Mouse (Mus musculus) gastrocnemius, postnatal 14 days (tissue): ENCODE data around the gene Slc9a9. TPM values are rescaled to one million over a fixed set of nuclear protein-coding genes. Genes with fewer than 3 reads are reported as not detected.

ENCODE experiments used
- DNase-seq: peaks from one replicate; pipeline ENCODE4 v3.0.0; 2021; ENCODE audit warnings: mixed read lengths
- intact Hi-C: fragments of 180-260 bp; cut with DNase I; formaldehyde crosslinking; loops from one replicate; pipeline ENCODE4 v1.15.1; 2025; ENCODE audit warnings: low total_unique reads
- total RNA-seq, 2 experiments: library from RNA; stranded (reverse); gene quantifications; 2 replicates each; pipeline ENCODE4 v1.2.3; 2021

The Slc9a9 gene
- total RNA-seq, 2 experiments from 2014 or later, result 2.5 to 3.1 TPM

DNA sequence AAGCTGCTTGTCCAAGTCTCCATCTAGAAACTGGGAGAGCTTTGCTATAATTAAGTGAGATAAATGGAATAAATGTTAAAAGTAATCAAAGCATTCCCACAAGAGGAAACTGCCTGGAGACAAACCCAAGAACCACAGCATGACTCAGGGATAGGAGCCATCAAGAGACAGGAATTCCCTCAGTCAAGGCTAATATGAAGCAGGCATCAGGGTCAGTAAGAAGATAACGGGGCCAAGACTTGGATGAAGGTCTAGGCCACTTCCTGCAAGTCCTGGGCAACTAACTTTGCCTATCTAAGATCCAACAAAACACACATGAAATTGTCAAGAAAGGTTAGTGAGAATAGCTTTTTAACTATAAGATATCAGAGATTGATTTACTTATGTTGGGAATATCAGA lies 215.4 kb downstream of the Slc9a9 start:
- intact Hi-C loops, result no loop called here
- no peak for DNase-seq

DNA sequence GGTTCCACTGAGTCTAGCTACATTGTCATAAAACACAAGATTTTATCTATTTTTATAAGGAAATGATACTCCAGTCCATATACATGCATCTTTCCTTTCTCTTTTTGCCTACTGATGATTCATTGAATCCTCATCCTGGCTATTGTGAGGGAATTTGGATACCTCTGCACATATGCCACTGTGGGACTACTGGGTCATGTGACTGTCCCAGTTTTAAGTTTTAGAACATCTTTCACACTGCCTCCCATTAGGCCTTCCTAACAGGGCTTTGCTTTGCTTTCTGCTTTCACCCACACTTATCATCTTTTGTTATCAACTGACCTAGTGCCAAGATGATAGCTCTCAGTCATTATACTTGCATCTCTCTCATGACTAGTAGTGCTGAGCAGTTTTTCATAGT lies 219.9 kb downstream of the Slc9a9 start:
- intact Hi-C loops, result no loop called here
- no peak for DNase-seq

DNA sequence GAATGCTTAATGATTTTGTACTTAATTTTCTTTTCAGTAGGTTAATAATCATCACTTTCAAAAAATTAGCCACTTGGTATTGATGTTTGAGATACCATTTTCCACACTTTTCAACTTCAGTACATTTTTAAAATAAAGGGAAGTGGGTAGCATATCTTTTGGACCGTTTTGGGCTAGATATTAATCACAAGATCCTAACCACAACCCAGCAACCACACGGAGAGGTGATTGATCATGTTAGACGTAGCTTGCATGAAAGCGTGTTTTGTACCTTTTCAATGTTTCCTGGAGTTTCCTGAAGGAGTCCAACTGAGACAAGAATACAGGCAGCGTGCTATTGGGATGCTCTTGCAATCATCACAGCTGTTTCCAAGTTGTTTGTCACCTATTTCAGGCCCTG lies 226.2 kb downstream of the Slc9a9 start:
- intact Hi-C loops, result no loop called here
- DNase-seq, result no peak

- intact Hi-C loops, result no loop called here
- no peak for DNase-seq
Measured at GRCm38 (mm10) chr9:94904180-94904579, 234.5 kb downstream of the Slc9a9 start.

DNA sequence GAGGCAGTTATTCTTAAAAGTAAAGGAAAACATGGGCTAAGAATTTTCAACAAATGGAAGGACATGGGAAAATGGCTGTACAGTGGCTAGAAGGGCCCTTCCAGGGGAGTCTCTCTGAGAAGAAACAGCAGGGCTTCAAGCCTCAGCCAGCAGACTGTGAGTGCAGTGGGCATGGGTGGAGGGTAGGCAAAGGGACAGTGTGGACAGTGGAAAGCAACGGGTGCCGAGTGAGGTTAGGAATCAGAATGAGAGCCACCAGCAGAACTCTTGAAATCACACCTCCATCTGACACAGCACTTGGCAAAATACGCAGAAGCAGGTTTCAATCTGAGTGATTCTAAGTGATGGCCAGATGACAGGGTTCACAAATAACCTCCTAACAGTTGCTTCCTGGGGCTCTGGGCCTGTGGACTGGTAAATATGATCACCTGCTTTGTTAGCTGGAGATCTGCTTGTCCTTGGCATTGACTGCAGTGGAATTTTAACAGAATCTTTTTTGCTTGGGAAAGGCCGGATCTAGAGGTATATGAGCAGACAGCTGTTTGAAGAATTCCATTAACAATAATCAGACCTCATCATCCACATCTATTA lies 237.4 kb downstream of the Slc9a9 start:
- DNase-seq, result no peak
- intact Hi-C loops, result no loop called here

DNA sequence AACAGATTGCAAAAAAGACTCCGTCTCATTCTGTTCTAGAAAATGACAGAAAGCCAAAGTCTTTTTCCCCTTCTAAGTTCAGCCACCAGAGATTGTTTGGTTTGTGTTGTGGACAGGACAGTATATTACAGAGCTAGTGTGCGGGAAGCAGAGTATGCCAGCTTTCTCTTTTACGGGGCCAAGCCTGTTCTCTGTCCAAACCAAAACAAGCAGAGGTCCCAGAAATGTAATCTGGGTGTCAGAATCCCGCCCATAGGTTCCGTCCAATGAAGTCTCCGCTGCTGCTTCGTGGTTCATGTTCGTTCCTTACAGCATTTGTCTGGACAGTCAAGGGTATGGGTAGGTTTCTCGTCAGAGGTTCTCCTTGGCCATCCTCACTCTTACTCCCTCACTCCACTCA lies 242.4 kb downstream of the Slc9a9 start:
- intact Hi-C loops, result no loop called here
- no peak for DNase-seq

- intact Hi-C loops, result no loop called here
- DNase-seq, result no peak
Measured at GRCm38 (mm10) chr9:94922062-94922461, 252.4 kb downstream of the Slc9a9 start.

GRCm38 (mm10) chr9:94925845-94926244 lies 256.1 kb downstream of the Slc9a9 start:
- DNase-seq, result peak; percentile 12
- intact Hi-C loops, result no loop called here

GRCm38 (mm10) chr9:94927101-94927500 lies 257.4 kb downstream of the Slc9a9 start:
- no peak for DNase-seq
- intact Hi-C loops, result no loop called here

- intact Hi-C loops, result no loop called here
- DNase-seq, result no peak
Measured at GRCm38 (mm10) chr9:94945569-94946135, 275.9 kb downstream of the Slc9a9 start.

DNA sequence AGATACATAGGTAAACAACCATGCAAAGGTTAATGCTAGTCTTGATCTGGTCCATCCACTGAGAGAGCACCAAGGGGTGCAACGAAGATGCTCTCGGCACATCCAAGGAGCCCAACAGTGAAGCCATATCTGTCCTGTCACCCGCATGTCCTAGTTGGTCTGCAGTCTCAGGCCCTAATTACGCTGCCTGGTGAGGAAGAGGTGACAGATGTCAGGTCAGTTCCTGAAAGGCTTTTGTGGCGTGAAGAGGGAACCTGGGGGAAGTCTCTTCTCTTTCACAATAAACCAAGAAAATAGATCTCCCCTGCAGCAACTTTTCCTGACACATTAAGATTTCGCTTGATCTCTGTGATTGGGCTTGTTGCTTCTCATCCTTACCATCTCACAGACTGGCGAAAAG lies 277.5 kb downstream of the Slc9a9 start:
- intact Hi-C loops, result no loop called here
- no peak for DNase-seq

DNA sequence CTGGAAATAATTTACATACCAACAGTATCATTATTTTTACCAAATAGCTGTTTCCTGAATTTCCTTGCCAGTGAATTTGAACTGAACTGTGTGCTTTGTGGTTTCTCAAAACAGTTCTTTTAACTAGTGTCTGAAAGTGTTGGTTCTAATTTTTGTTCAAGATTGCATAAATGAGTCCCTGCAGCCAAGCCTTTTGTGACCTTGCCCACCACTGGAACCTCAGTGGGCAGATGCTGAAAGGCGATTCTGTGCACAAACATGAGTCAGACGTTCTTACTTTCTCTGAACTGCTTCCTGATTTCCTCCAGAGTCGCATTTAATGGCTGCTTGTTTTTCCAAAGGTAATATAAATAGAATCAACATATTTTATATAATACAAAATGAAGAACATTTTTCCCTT lies 281.0 kb downstream of the Slc9a9 start:
- intact Hi-C loops, result no loop called here
- DNase-seq, result no peak

DNA sequence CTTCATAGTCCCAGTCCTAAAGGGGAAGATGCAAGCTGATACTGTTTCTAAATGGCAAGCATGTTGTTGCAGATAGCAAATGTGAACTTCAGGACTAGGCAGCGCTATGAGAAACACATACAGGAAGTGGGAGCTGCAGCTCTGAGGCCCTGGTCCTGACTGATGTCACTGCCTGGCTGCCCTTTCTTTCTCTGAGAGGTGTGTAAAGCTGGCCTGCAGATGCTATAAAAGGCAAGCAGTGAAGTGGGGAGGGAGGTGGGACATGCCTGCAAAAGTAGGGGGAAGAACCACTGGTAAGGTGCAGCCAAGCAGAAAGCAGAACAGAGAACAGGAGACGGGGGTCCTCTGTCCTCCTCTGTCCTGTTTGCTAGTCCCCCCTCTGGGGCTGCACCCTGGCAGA lies 285.9 kb downstream of the Slc9a9 start:
- intact Hi-C loops, result no loop called here
- no peak for DNase-seq

GRCm38 (mm10) chr9:94958382-94958781 lies 288.7 kb downstream of the Slc9a9 start:
- intact Hi-C loops, result no loop called here
- no peak for DNase-seq

DNA sequence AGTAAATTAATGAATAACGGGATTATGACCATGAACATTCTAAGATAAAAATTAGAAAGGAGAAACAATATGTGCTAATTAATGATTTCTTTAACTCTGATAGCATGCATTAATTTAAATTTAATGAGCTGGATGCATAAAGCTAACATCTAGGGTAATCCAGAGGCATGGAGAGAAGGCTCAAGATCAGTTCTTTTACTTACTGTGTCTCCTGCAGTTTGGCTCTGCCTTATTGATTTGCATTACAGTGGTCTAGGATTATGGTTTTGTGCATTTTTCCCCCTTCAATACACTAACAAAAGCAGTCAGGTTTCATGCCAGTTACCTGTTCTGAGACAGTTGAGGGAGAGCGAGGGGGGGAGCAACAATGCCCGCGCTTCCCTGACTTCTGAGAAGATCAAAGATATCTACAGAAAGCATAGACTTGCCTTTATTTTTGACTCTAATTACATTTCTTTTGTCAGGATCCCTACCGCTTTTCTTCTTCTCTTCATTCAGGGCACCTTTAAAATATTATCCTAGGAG lies 298.9 kb downstream of the Slc9a9 start:
- intact Hi-C loops, result no loop called here
- no peak for DNase-seq

- intact Hi-C loops, result no loop called here
- DNase-seq, result no peak
Measured at GRCm38 (mm10) chr9:94969131-94969530, 299.4 kb downstream of the Slc9a9 start.

GRCm38 (mm10) chr9:94972021-94972420 lies 302.3 kb downstream of the Slc9a9 start:
- intact Hi-C loops, result no loop called here
- DNase-seq, result no peak

- no peak for DNase-seq
- intact Hi-C loops, result no loop called here
Measured at GRCm38 (mm10) chr9:94972693-94973092, 303.0 kb downstream of the Slc9a9 start.

- intact Hi-C loops, result no loop called here
- DNase-seq, result no peak
Measured at GRCm38 (mm10) chr9:94976191-94976590, 306.5 kb downstream of the Slc9a9 start.

GRCm38 (mm10) chr9:94993575-94993974 lies 323.9 kb downstream of the Slc9a9 start:
- intact Hi-C loops, result no loop called here
- no peak for DNase-seq

GRCm38 (mm10) chr9:95020136-95020706 lies 350.5 kb downstream of the Slc9a9 start:
- intact Hi-C loops, result no loop called here
- DNase-seq, result no peak
